ENCODE assay signal across 16 mouse cellular contexts in genomic region chr10:21313732-21314131, GRCm38 (mm10). TPM values are rescaled to one million over a fixed set of nuclear protein-coding genes. Genes with fewer than 3 reads are reported as not detected.
DNase-seq lines count a peak whose midpoint lies in the region; ATAC-seq and TF ChIP-seq lines count a peak whose summit lies in the region.
"Had no signal": no experiment of that assay in that cellular context is flagged by ENCODE, and none has a peak within 500 bp of the region (broad histone marks: within the 10 kb centered on the region; RNA-seq: fewer than 3 reads in every experiment).

No protein-coding gene starts in this region.

- peak; percentile 64; the same call in 1 of the 2 replicates for ATAC-seq in forebrain, embryonic 15.5 days (replicated peaks)
- no peak for ATAC-seq in forebrain, embryonic 13.5 days
- peak; percentile 89 for ATAC-seq in inflammation-experienced regulatory T-cells, adult 6 months
- ATAC-seq: midbrain, embryonic 15.5 days had no signal

- H3K27ac ChIP-seq in forebrain, embryonic 15.5 days (replicated peaks) = no peak overlapping the region
- no peak overlapping the region for H3K27ac ChIP-seq in forebrain, embryonic 13.5 days
- H3K27ac ChIP-seq: gastrocnemius, adult 2 months; limb, embryonic 13.5 days; midbrain, embryonic 15.5 days had no signal

- H3K27me3 ChIP-seq in forebrain, embryonic 15.5 days = no peaks in the 10 kb centered on the region
- no peaks in the 10 kb centered on the region for H3K27me3 ChIP-seq in forebrain, embryonic 13.5 days
- H3K27me3 ChIP-seq: limb, embryonic 13.5 days; midbrain, embryonic 15.5 days had no signal

- no peak for TF ChIP-seq CTCF in lung, adult 2 months (IDR thresholded peaks at IDR 0.05; ENCODE audit: insufficient read depth, low read length)

- H3K4me3 ChIP-seq in forebrain, embryonic 15.5 days = no peak overlapping the region
- no peak overlapping the region for H3K4me3 ChIP-seq in forebrain, embryonic 13.5 days
- H3K4me3 ChIP-seq in lung, adult 2 months (replicated peaks; ENCODE audit: extremely low read depth, low read depth, low read length) = no peak overlapping the region
- H3K4me3 ChIP-seq: gastrocnemius, adult 2 months; limb, embryonic 13.5 days; midbrain, embryonic 15.5 days had no signal

- peak; percentile 51 for DNase-seq in kidney, adult 9 months
- no peak for DNase-seq in kidney, adult 18-20 months
- DNase-seq in CD4-positive, CD25-positive, alpha-beta regulatory T cell, adult 2 months (ENCODE audit: low read depth, low spot score) = peak; percentile 57
- DNase-seq in lung, adult 2 months = no peak
- no peak for DNase-seq in lung, adult 18-20 months
- DNase-seq: adrenal gland, postnatal 10 days; cerebellum, adult 8-10 months; gastrocnemius, adult 2 months; heart, postnatal 36 days; lung, postnatal 36 days; right cerebral cortex, postnatal 14 days had no signal

- whole genome bisulfite sequencing in forebrain, embryonic 15.5 days = 77% methylated on average over 4 of the region's 4 CpGs
- 83% methylated on average over 4 of the region's 4 CpGs for WGBS in forebrain, embryonic 13.5 days
- 68% methylated on average over 4 of the region's 4 CpGs for WGBS in lung, adult 2 months

- H3K4me2 ChIP-seq in forebrain, embryonic 15.5 days (replicated peaks) = no peak overlapping the region
- H3K4me2 ChIP-seq in forebrain, embryonic 13.5 days = no peak overlapping the region
- H3K4me2 ChIP-seq: limb, embryonic 13.5 days; midbrain, embryonic 15.5 days had no signal

- peaks cover 8% of the 10 kb centered on the region; the same call in 1 of the 2 replicates for H3K36me3 ChIP-seq in forebrain, embryonic 15.5 days
- peaks cover 9% of the 10 kb centered on the region for H3K36me3 ChIP-seq in forebrain, embryonic 13.5 days (ENCODE audit: poor library complexity, severe bottlenecking)
- H3K36me3 ChIP-seq: midbrain, embryonic 15.5 days had no signal

- H3K9ac ChIP-seq in forebrain, embryonic 15.5 days (replicated peaks) = no peak overlapping the region
- H3K9ac ChIP-seq in forebrain, embryonic 13.5 days = no peak overlapping the region
- H3K9ac ChIP-seq: limb, embryonic 13.5 days; midbrain, embryonic 15.5 days had no signal

- TF ChIP-seq POLR2A in lung, adult 2 months (IDR thresholded peaks at IDR 0.05; ENCODE audit: borderline replicate concordance, extremely low read depth, low read depth, low read length) = no peak

- no peaks in the 10 kb centered on the region for H3K9me3 ChIP-seq in forebrain, embryonic 15.5 days
- no peaks in the 10 kb centered on the region for H3K9me3 ChIP-seq in forebrain, embryonic 13.5 days (replicated peaks)
- H3K9me3 ChIP-seq: limb, embryonic 13.5 days; midbrain, embryonic 15.5 days had no signal

- no peaks in the 10 kb centered on the region for H3K4me1 ChIP-seq in forebrain, embryonic 15.5 days
- no peaks in the 10 kb centered on the region for H3K4me1 ChIP-seq in forebrain, embryonic 13.5 days
- no peaks in the 10 kb centered on the region for H3K4me1 ChIP-seq in lung, adult 2 months (ENCODE audit: control insufficient read depth, insufficient read depth, low read length)
- H3K4me1 ChIP-seq: limb, embryonic 13.5 days; midbrain, embryonic 15.5 days had no signal

RNA-seq across cellular contexts. Expression of gene Hbs1l, which starts 18.0 kb away (rescaled TPM):
- 116 and 120 TPM in 2 replicates for polyA plus RNA-seq in forebrain, embryonic 15.5 days (2015; fragmentation: Nextera tagmentation; extraction: Ambion mirVana)
- 108 and 120 TPM in 2 replicates for polyA plus RNA-seq in forebrain, embryonic 13.5 days (2015; fragmentation: Nextera tagmentation; extraction: Ambion mirVana)
- polyA plus RNA-seq in inflammation-experienced regulatory T-cells, adult 6 months (2017; shearing (Covaris generic)) = 100 to 1,000 TPM; 127 to 133 (median 133) TPM
- polyA plus RNA-seq in lung, adult 2 months (2012; rRNA removed) = 7.8 and 12.4 TPM in 2 replicates

Comparison
In these comparisons a context has a peak if more than half of its experiments do, and no peak if none do; other contexts are left out.
1. DNase-seq: peak in kidney, adult 9 months (single experiment) and CD4-positive, CD25-positive, alpha-beta regulatory T cell, adult 2 months (single experiment); none in kidney, adult 18-20 months (single experiment), lung, adult 2 months (single experiment) and lung, adult 18-20 months (0 of 2).